9 mouse cellular contexts compared by ENCODE assay signal in genomic region chr1:145139267-145139651, GRCm38 (mm10).
"Had no signal": no experiment of that assay in that cellular context is flagged by ENCODE, and none has a peak within 500 bp of the region (broad histone marks: within the 10 kb centered on the region; RNA-seq: fewer than 3 reads in every experiment).

No protein-coding gene starts in this region.

- DNase-seq: kidney, adult 2 months; spleen, adult 18-20 months; thymus, adult 18-20 months; thymus, postnatal 25 days had no signal

- H3K4me1 ChIP-seq: kidney, embryonic 15.5 days; limb, embryonic 13.5 days; midbrain, embryonic 10.5 days; neural tube, embryonic 15.5 days had no signal

- H3K4me2 ChIP-seq: kidney, embryonic 15.5 days; limb, embryonic 13.5 days; neural tube, embryonic 15.5 days had no signal

- H3K36me3 ChIP-seq: kidney, embryonic 15.5 days; limb, embryonic 13.5 days; midbrain, embryonic 10.5 days; neural tube, embryonic 15.5 days had no signal

- H3K9me3 ChIP-seq: kidney, embryonic 15.5 days; limb, embryonic 13.5 days; midbrain, embryonic 10.5 days; neural tube, embryonic 15.5 days had no signal

- H3K9ac ChIP-seq: kidney, embryonic 15.5 days; limb, embryonic 13.5 days; neural tube, embryonic 15.5 days had no signal

- H3K4me3 ChIP-seq: kidney, embryonic 15.5 days; limb, embryonic 13.5 days; midbrain, embryonic 10.5 days; myocyte; neural tube, embryonic 15.5 days had no signal

- H3K27me3 ChIP-seq: kidney, embryonic 15.5 days; limb, embryonic 13.5 days; neural tube, embryonic 15.5 days had no signal

- H3K27ac ChIP-seq: kidney, embryonic 15.5 days; limb, embryonic 13.5 days; midbrain, embryonic 10.5 days; neural tube, embryonic 15.5 days had no signal
